Mouse (Mus musculus) thymus, adult 2 months (tissue): ENCODE data around the gene Endou. TPM values are rescaled to one million over a fixed set of nuclear protein-coding genes. Genes with fewer than 3 reads are reported as not detected.

Source experiments
- DNase-seq: peaks from one replicate; pipeline ENCODE4 v3.0.0; 2021
- H3K27ac ChIP-seq: fragments of 200-500 bp; 2 replicates; pipeline ENCODE4 v1.5.1; 2012; ENCODE audit warnings: low read length, control low read depth; ENCODE audit not compliant: control insufficient read depth, insufficient read depth
- H3K27me3 ChIP-seq: fragments of 200-500 bp; 2 replicates; pipeline ENCODE4 v1.6.1; 2012; ENCODE audit warnings: mild to moderate bottlenecking, low read length, moderate library complexity, mixed read lengths; ENCODE audit not compliant: control insufficient read depth, insufficient read depth
- H3K36me3 ChIP-seq: fragments of 200-500 bp; 2 replicates; pipeline ENCODE4 v1.6.1; 2012; ENCODE audit warnings: mild to moderate bottlenecking, low read length, moderate library complexity; ENCODE audit not compliant: control insufficient read depth, insufficient read depth
- H3K4me1 ChIP-seq: fragments of 200-500 bp; replicated peaks from 2 replicates; pipeline ENCODE4 v1.6.1; 2012; ENCODE audit warnings: low read length; ENCODE audit not compliant: control insufficient read depth, insufficient read depth
- H3K4me3 ChIP-seq: fragments of 200-500 bp; 2 replicates; pipeline ENCODE4 v1.5.1; 2012; ENCODE audit warnings: mild to moderate bottlenecking, low read length, control low read depth, moderate library complexity; ENCODE audit not compliant: control insufficient read depth, insufficient read depth
- CTCF ChIP-seq: fragments of 200-500 bp; IDR thresholded peaks from 2 replicates; pipeline ENCODE4 v1.5.1; 2012; ENCODE audit warnings: mild to moderate bottlenecking, control low read depth, low read length, moderate library complexity, borderline replicate concordance; ENCODE audit not compliant: control insufficient read depth, poor library complexity, insufficient read depth; ENCODE audit errors: extremely low read depth
- POLR2A ChIP-seq: fragments of 200-500 bp; IDR thresholded peaks from 2 replicates; pipeline ENCODE4 v1.6.1; 2012; ENCODE audit warnings: mild to moderate bottlenecking, low read length, control low read depth, moderate library complexity; ENCODE audit not compliant: control insufficient read depth, poor library complexity, insufficient read depth; ENCODE audit errors: extremely low read depth
- WGBS: fragments of 180-500 bp; shearing (Covaris S2); methylation state at CpG from one replicate; pipeline ENCODE4 v1.1.7; 2018; 5-methylcytosine and 5-hydroxymethylcytosine counted together
- polyA plus RNA-seq: library from polyadenylated mRNA; depleted of rRNA; stranded (reverse); fragments of >200 nt; gene quantifications from 2 replicates; pipeline ENCODE4 v1.2.3, GENCODE M21; 2012; rRNA removed

The Endou gene
- polyA plus RNA-seq, 1 experiment = 276 TPM

GRCm38 (mm10) chr15:97663750-97664406 lies 67.3 kb downstream of the Endou start:
- TF ChIP-seq POLR2A = 0 out of 2 replicates have a peak, but pooled peaks have one; percentile 20
- peak; percentile 86; the same call in 1 of the 2 replicates for TF ChIP-seq CTCF
- H3K4me3 ChIP-seq = peak overlapping the region; percentile 49
- no peaks in the 10 kb centered on the region for H3K36me3 ChIP-seq
- WGBS = 1% methylated on average over 19 of the region's 19 CpGs
- peaks cover 9% of the 10 kb centered on the region for H3K4me1 ChIP-seq
- no peaks in the 10 kb centered on the region for H3K27me3 ChIP-seq
- no peak overlapping the region for H3K27ac ChIP-seq
- DNase-seq = peak; percentile 75

Other genes with a start within 250 kb of the Endou start
- 5.6 and 6.0 TPM in 2 replicates for gene Rpap3, start 25.5 kb downstream of the Endou start, polyA plus RNA-seq
- gene Rapgef3, start 36.6 kb upstream of the Endou start, polyA plus RNA-seq = 276 and 278 TPM in 2 replicates
- 62.1 and 62.8 TPM in 2 replicates for gene Slc48a1, start 47.2 kb upstream of the Endou start, polyA plus RNA-seq
- gene Hdac7, start 113.2 kb upstream of the Endou start, polyA plus RNA-seq = 827 and 963 TPM in 2 replicates
- gene Vdr, start 179.3 kb upstream of the Endou start, polyA plus RNA-seq = 5.3 and 6.2 TPM in 2 replicates
- gene Tmem106c, start 232.9 kb upstream of the Endou start, polyA plus RNA-seq = 38.4 and 40.0 TPM in 2 replicates